Mouse (Mus musculus) gastrocnemius, postnatal 4 days (tissue): ENCODE measurements at regions not wholly inside any gene's neighbourhood (a gene's known extent, or its start where the extent isn't known, plus 50 kb on each side); places are given as distances from the start of the nearest gene placed in this dataset.

Experiments used
- DNase-seq, 2 experiments: peaks; one replicate each; pipeline ENCODE4 v3.0.0; 2021 to 2022; ENCODE audit warnings: low spot score in 2 of 2, mixed read lengths in 2 of 2

DNA sequence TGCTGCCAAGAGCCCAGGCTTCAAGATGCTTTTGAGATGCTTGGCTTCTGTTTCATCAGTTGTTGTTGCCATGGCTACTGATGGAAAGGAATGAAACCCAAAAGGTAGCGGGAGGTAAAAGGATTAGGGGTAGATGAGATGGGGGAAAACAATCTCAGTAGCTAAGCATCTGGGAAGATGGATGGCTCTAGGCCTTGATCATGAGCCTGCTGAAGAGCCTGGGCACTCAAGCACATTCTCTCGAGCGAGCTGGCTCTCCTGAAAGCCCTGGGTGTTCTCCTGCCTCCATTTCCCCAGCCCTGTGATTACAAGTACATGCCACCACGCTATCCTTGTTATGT, 92.3 kb upstream of the Nrsn1 start:
- DNase-seq: no peak

GRCm38 (mm10) chr13:25361850-25362626, 91.7 kb upstream of the Nrsn1 start:
- no peak for DNase-seq

GRCm38 (mm10) chr13:25347558-25347957, 77.3 kb upstream of the Nrsn1 start:
- no peak for DNase-seq

DNA sequence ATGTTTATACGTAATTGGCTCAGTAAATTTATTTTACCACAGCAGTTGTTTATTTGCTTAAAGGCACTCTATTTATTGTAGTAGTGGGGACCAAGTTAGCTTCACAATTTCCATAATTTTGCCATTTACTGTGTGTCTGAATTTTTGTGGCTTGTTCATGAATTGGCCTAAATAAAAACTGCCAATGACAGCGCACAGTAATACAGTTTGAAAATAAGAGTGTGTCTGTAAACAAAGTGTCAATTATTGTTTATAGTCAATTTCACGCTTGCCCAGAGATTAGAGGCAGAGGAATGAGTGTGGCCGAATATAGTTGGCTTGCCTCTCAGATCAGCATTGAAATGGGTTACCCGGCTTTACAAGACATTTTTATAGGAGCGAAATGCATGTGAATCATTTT, 73.0 kb upstream of the Nrsn1 start:
- no peak for DNase-seq

DNA sequence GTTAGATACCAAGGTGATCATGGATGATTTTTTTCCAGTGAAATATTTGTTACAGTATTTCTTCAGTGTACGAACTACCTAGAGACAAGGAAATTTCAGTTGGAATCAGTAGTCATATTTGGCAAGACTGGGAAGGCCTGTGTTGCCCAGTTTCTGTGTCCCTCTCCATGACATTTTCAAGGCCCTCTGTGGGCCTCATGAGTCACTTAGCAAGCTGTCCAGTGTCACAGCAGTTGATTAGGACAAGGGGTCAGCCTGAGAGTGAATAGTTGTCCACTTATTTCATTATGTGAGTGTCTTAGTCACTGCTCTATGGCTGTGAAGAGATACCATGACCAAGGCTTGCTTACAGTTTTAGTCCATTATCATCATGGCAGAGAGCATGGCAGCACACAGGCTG, 71.5 kb upstream of the Nrsn1 start:
- DNase-seq: no peak

DNA sequence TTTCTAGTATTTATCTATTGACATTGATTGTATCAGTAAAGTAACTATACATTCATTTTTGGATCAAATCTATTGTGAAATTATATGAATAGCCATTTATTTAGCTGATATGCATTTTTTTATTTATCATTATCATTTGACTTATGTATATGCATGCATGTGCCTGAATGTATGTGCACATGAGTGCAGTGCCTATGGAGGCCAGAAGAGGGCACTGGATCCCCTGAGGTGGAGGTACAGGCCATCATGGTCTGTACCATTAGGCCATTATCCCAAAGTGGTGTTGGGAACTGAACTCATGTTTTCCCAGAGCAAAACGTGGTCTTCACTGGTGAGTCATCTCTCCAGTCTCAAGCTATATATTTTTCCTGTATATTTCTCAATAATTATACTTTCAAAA, 63.5 kb upstream of the Nrsn1 start:
- no peak for DNase-seq
